Mouse (Mus musculus): ENCODE results near the gene Tnrc6b. TPM values are rescaled to one million over a fixed set of nuclear protein-coding genes. Genes with fewer than 3 reads are reported as not detected.
"Not testable (repeated sequence)": the region's sequence is repeated elsewhere in the genome, so short reads cannot be mapped to it uniquely, and the experiment has no call there.

Tnrc6b gene
- polyA plus RNA-seq, 1 experiment from 2014 or later, result 24.9 TPM

- WGBS, result 95% methylated on average over 2 of the region's 2 CpGs
These were observed 133.8 kb downstream of the Tnrc6b start for GRCm38 (mm10) chr15:80844926-80845325.

GRCm38 (mm10) chr15:80850004-80850403 is 138.9 kb downstream of the Tnrc6b start:
- peak overlapping the region; percentile 24; the same call in 1 of the 2 replicates for H3K27ac ChIP-seq (ENCODE audit: low read depth, low read length)
- no peak overlapping the region for H3K9ac ChIP-seq (ENCODE audit: low read depth, low read length)
- no peak overlapping the region for H3K4me3 ChIP-seq (ENCODE audit: low read depth, low read length)
- H3K9me3 ChIP-seq (ENCODE audit: control insufficient read depth, low read length), result no peaks in the 10 kb centered on the region
- H3K4me2 ChIP-seq (replicated peaks; ENCODE audit: low read depth, low read length), result no peak overlapping the region
- H3K4me1 ChIP-seq (replicated peaks; ENCODE audit: control insufficient read depth, insufficient read depth, low read length), result 0 out of 2 replicates have a peak, but pooled peaks cover 2% of the 10 kb centered on the region
- no peak for ATAC-seq (ENCODE audit: low FRiP score)
- no peaks in the 10 kb centered on the region for H3K27me3 ChIP-seq (ENCODE audit: control insufficient read depth, insufficient read depth, low read length)
- DNase-seq (ENCODE audit: low spot score), result peak; percentile 41
- no peaks in the 10 kb centered on the region for H3K36me3 ChIP-seq (ENCODE audit: control insufficient read depth, insufficient read depth, low read length)
- WGBS, result 34% methylated on average over 8 of the region's 8 CpGs

More at GRCm38 (mm10) chr15:80844926-80845325, 133.8 kb downstream of the Tnrc6b start:
- H3K9me3 ChIP-seq (ENCODE audit: control insufficient read depth, low read length), result no peaks in the 10 kb centered on the region
- no peak overlapping the region for H3K27ac ChIP-seq (ENCODE audit: low read depth, low read length)
- no peak overlapping the region for H3K4me3 ChIP-seq (ENCODE audit: low read depth, low read length)
- H3K36me3 ChIP-seq (ENCODE audit: control insufficient read depth, insufficient read depth, low read length), result no peaks in the 10 kb centered on the region
- no peak overlapping the region for H3K4me2 ChIP-seq (replicated peaks; ENCODE audit: low read depth, low read length)
- 0 out of 2 replicates have a peak, but pooled peaks cover 2% of the 10 kb centered on the region for H3K4me1 ChIP-seq (replicated peaks; ENCODE audit: control insufficient read depth, insufficient read depth, low read length)
- no peaks in the 10 kb centered on the region for H3K27me3 ChIP-seq (ENCODE audit: control insufficient read depth, insufficient read depth, low read length)
- no peak for DNase-seq (ENCODE audit: low spot score)
- H3K9ac ChIP-seq (ENCODE audit: low read depth, low read length), result no peak overlapping the region
- ATAC-seq (ENCODE audit: low FRiP score), result no peak

- no peak for ATAC-seq (ENCODE audit: low FRiP score)
These were observed 139.8 kb downstream of the Tnrc6b start for GRCm38 (mm10) chr15:80850682-80851475.

GRCm38 (mm10) chr15:80852122-80852521 is 141.0 kb downstream of the Tnrc6b start:
- Histone ChIP-seq H3K4me2 (replicated peaks; ENCODE audit: low read depth, low read length) (no peak overlapping the region), H3K9me3 (ENCODE audit: control insufficient read depth, low read length) (no peaks in the 10 kb centered on the region), H3K9ac (ENCODE audit: low read depth, low read length) (no peak overlapping the region), H3K27ac (ENCODE audit: low read depth, low read length) (no peak overlapping the region), H3K27me3 (ENCODE audit: control insufficient read depth, insufficient read depth, low read length) (no peaks in the 10 kb centered on the region), H3K4me1 (replicated peaks; ENCODE audit: control insufficient read depth, insufficient read depth, low read length) (0 out of 2 replicates have a peak, but pooled peaks cover 2% of the 10 kb centered on the region), H3K36me3 (ENCODE audit: control insufficient read depth, insufficient read depth, low read length) (no peaks in the 10 kb centered on the region), H3K4me3 (ENCODE audit: low read depth, low read length) (no peak overlapping the region)
- DNase-seq (ENCODE audit: low spot score), result no peak
- WGBS, result 91% methylated on average over 5 of the region's 5 CpGs
- ATAC-seq (ENCODE audit: low FRiP score), result no peak

More at GRCm38 (mm10) chr15:80850682-80851475, 139.8 kb downstream of the Tnrc6b start:
- no peak overlapping the region for H3K9ac ChIP-seq (ENCODE audit: low read depth, low read length)
- H3K9me3 ChIP-seq (ENCODE audit: control insufficient read depth, low read length), result no peaks in the 10 kb centered on the region
- H3K36me3 ChIP-seq (ENCODE audit: control insufficient read depth, insufficient read depth, low read length), result no peaks in the 10 kb centered on the region
- no peak overlapping the region for H3K4me3 ChIP-seq (ENCODE audit: low read depth, low read length)
- DNase-seq (ENCODE audit: low spot score), result no peak
- H3K4me1 ChIP-seq (replicated peaks; ENCODE audit: control insufficient read depth, insufficient read depth, low read length), result 0 out of 2 replicates have a peak, but pooled peaks cover 2% of the 10 kb centered on the region
- no peak overlapping the region for H3K4me2 ChIP-seq (replicated peaks; ENCODE audit: low read depth, low read length)
- no peaks in the 10 kb centered on the region for H3K27me3 ChIP-seq (ENCODE audit: control insufficient read depth, insufficient read depth, low read length)
- 93% methylated on average over 7 of the region's 7 CpGs for WGBS
- no peak overlapping the region for H3K27ac ChIP-seq (ENCODE audit: low read depth, low read length)

GRCm38 (mm10) chr15:80852527-80852926 is 141.4 kb downstream of the Tnrc6b start:
- not testable (repeated sequence) for H3K4me3 ChIP-seq (ENCODE audit: low read depth, low read length); H3K9ac ChIP-seq (ENCODE audit: low read depth, low read length); H3K36me3 ChIP-seq (ENCODE audit: control insufficient read depth, insufficient read depth, low read length); H3K4me1 ChIP-seq (replicated peaks; ENCODE audit: control insufficient read depth, insufficient read depth, low read length); H3K9me3 ChIP-seq (ENCODE audit: control insufficient read depth, low read length); H3K27me3 ChIP-seq (ENCODE audit: control insufficient read depth, insufficient read depth, low read length); H3K4me2 ChIP-seq (replicated peaks; ENCODE audit: low read depth, low read length); DNase-seq (ENCODE audit: low spot score); ATAC-seq (ENCODE audit: low FRiP score); H3K27ac ChIP-seq (ENCODE audit: low read depth, low read length)
- WGBS, result 81% methylated on average over 3 of the region's 3 CpGs

- Histone ChIP-seq H3K4me3 (ENCODE audit: low read depth, low read length) (no peak overlapping the region), H3K9ac (ENCODE audit: low read depth, low read length) (no peak overlapping the region), H3K4me1 (replicated peaks; ENCODE audit: control insufficient read depth, insufficient read depth, low read length) (no peaks in the 10 kb centered on the region), H3K27me3 (ENCODE audit: control insufficient read depth, insufficient read depth, low read length) (no peaks in the 10 kb centered on the region), H3K9me3 (ENCODE audit: control insufficient read depth, low read length) (no peaks in the 10 kb centered on the region), H3K36me3 (ENCODE audit: control insufficient read depth, insufficient read depth, low read length) (no peaks in the 10 kb centered on the region), H3K4me2 (replicated peaks; ENCODE audit: low read depth, low read length) (no peak overlapping the region), H3K27ac (ENCODE audit: low read depth, low read length) (no peak overlapping the region)
- no peak for ATAC-seq (ENCODE audit: low FRiP score)
- no peak for DNase-seq (ENCODE audit: low spot score)
- WGBS, result 93% methylated on average over 2 of the region's 2 CpGs
These were observed 148.3 kb downstream of the Tnrc6b start for GRCm38 (mm10) chr15:80859366-80859765.

- 100% methylated on average over 1 of the region's 1 CpGs for WGBS
- no peak for ATAC-seq (ENCODE audit: low FRiP score)
These were observed 150.2 kb downstream of the Tnrc6b start for GRCm38 (mm10) chr15:80861302-80861701.

GRCm38 (mm10) chr15:80862027-80862426 is 150.9 kb downstream of the Tnrc6b start:
- no peaks in the 10 kb centered on the region for H3K27me3 ChIP-seq (ENCODE audit: control insufficient read depth, insufficient read depth, low read length)
- ATAC-seq (ENCODE audit: low FRiP score), result no peak
- WGBS, result 73% methylated on average over 2 of the region's 2 CpGs

More at GRCm38 (mm10) chr15:80861302-80861701, 150.2 kb downstream of the Tnrc6b start:
- H3K27me3 ChIP-seq (ENCODE audit: control insufficient read depth, insufficient read depth, low read length), result no peaks in the 10 kb centered on the region
- no peaks in the 10 kb centered on the region for H3K4me1 ChIP-seq (replicated peaks; ENCODE audit: control insufficient read depth, insufficient read depth, low read length)
- DNase-seq (ENCODE audit: low spot score), result no peak
- H3K4me2 ChIP-seq (replicated peaks; ENCODE audit: low read depth, low read length), result no peak overlapping the region
- no peaks in the 10 kb centered on the region for H3K9me3 ChIP-seq (ENCODE audit: control insufficient read depth, low read length)
- no peak overlapping the region for H3K27ac ChIP-seq (ENCODE audit: low read depth, low read length)
- H3K36me3 ChIP-seq (ENCODE audit: control insufficient read depth, insufficient read depth, low read length), result no peaks in the 10 kb centered on the region
- H3K9ac ChIP-seq (ENCODE audit: low read depth, low read length), result no peak overlapping the region
- H3K4me3 ChIP-seq (ENCODE audit: low read depth, low read length), result no peak overlapping the region

GRCm38 (mm10) chr15:80868603-80869002 is 157.5 kb downstream of the Tnrc6b start:
- H3K36me3 ChIP-seq (ENCODE audit: control insufficient read depth, insufficient read depth, low read length); H3K4me1 ChIP-seq (replicated peaks; ENCODE audit: control insufficient read depth, insufficient read depth, low read length); H3K4me3 ChIP-seq (ENCODE audit: low read depth, low read length); H3K9ac ChIP-seq (ENCODE audit: low read depth, low read length); H3K27ac ChIP-seq (ENCODE audit: low read depth, low read length); H3K27me3 ChIP-seq (ENCODE audit: control insufficient read depth, insufficient read depth, low read length); H3K9me3 ChIP-seq (ENCODE audit: control insufficient read depth, low read length); ATAC-seq (ENCODE audit: low FRiP score); H3K4me2 ChIP-seq (replicated peaks; ENCODE audit: low read depth, low read length); DNase-seq (ENCODE audit: low spot score): not testable (repeated sequence)
- 91% methylated on average over 4 of the region's 4 CpGs for WGBS

More at GRCm38 (mm10) chr15:80862027-80862426, 150.9 kb downstream of the Tnrc6b start:
- Histone ChIP-seq H3K27ac (ENCODE audit: low read depth, low read length) (no peak overlapping the region), H3K4me3 (ENCODE audit: low read depth, low read length) (no peak overlapping the region), H3K9ac (ENCODE audit: low read depth, low read length) (no peak overlapping the region), H3K36me3 (ENCODE audit: control insufficient read depth, insufficient read depth, low read length) (no peaks in the 10 kb centered on the region), H3K4me1 (replicated peaks; ENCODE audit: control insufficient read depth, insufficient read depth, low read length) (no peaks in the 10 kb centered on the region), H3K4me2 (replicated peaks; ENCODE audit: low read depth, low read length) (no peak overlapping the region), H3K9me3 (ENCODE audit: control insufficient read depth, low read length) (no peaks in the 10 kb centered on the region)
- no peak for DNase-seq (ENCODE audit: low spot score)

All from hindbrain, embryonic 11.5 days (tissue).